Mouse (Mus musculus) right cerebral cortex, postnatal 25 days (tissue): Measurements from ENCODE around the gene Med27.

Experiments used
- DNase-seq: peaks from one replicate; pipeline ENCODE4 v3.0.0; 2022

The Med27 gene

GRCm38 (mm10) chr2:29400812-29401211, 54.2 kb downstream of the Med27 start:
- no peak for DNase-seq

GRCm38 (mm10) chr2:29401868-29402267, 55.2 kb downstream of the Med27 start:
- no peak for DNase-seq

GRCm38 (mm10) chr2:29402550-29403076, 56.0 kb downstream of the Med27 start:
- no peak for DNase-seq

- no peak for DNase-seq
Measured at GRCm38 (mm10) chr2:29403799-29404530, 57.3 kb downstream of the Med27 start.

- no peak for DNase-seq
Measured at GRCm38 (mm10) chr2:29404931-29405330, 58.3 kb downstream of the Med27 start.

GRCm38 (mm10) chr2:29405848-29406247, 59.2 kb downstream of the Med27 start:
- DNase-seq = no peak

- no peak for DNase-seq
Measured at GRCm38 (mm10) chr2:29407350-29407749, 60.7 kb downstream of the Med27 start.

GRCm38 (mm10) chr2:29407764-29408163, 61.1 kb downstream of the Med27 start:
- DNase-seq = no peak

GRCm38 (mm10) chr2:29410884-29411283, 64.3 kb downstream of the Med27 start:
- DNase-seq = no peak

GRCm38 (mm10) chr2:29412458-29412857, 65.8 kb downstream of the Med27 start:
- DNase-seq = no peak

GRCm38 (mm10) chr2:29413259-29413993, 66.8 kb downstream of the Med27 start:
- no peak for DNase-seq

GRCm38 (mm10) chr2:29414852-29415473, 68.3 kb downstream of the Med27 start:
- no peak for DNase-seq

- DNase-seq = no peak
Measured at GRCm38 (mm10) chr2:29418498-29418897, 71.9 kb downstream of the Med27 start.

GRCm38 (mm10) chr2:29419434-29419833, 72.8 kb downstream of the Med27 start:
- DNase-seq = no peak

- no peak for DNase-seq
Measured at GRCm38 (mm10) chr2:29419946-29420345, 73.3 kb downstream of the Med27 start.

GRCm38 (mm10) chr2:29422126-29422840, 75.7 kb downstream of the Med27 start:
- no peak for DNase-seq

- no peak for DNase-seq
Measured at GRCm38 (mm10) chr2:29423059-29423458, 76.4 kb downstream of the Med27 start.

- DNase-seq = no peak
Measured at GRCm38 (mm10) chr2:29425386-29425785, 78.8 kb downstream of the Med27 start.

- DNase-seq = no peak
Measured at GRCm38 (mm10) chr2:29426684-29427083, 80.1 kb downstream of the Med27 start.

- DNase-seq = no peak
Measured at GRCm38 (mm10) chr2:29432565-29432964, 85.9 kb downstream of the Med27 start.

GRCm38 (mm10) chr2:29436376-29436775, 89.8 kb downstream of the Med27 start:
- no peak for DNase-seq

GRCm38 (mm10) chr2:29437111-29437510, 90.5 kb downstream of the Med27 start:
- no peak for DNase-seq
